Mouse (Mus musculus) heart, embryonic 14.5 days (tissue): Measurements from ENCODE around the gene E2f4. TPM values are rescaled to one million over a fixed set of nuclear protein-coding genes. Genes with fewer than 3 reads are reported as not detected.
A peak's percentile ranks its signal among the peaks of the same experiment; 100 is the strongest.

Experiments
- ATAC-seq: fragments of 200-750 bp; cut with Nextera tagmentation; 2 replicates; pipeline ENCODE4 v1.8.0; 2017; ENCODE audit warnings: low read depth, moderate TSS enrichment; ENCODE audit not compliant: insufficient number of reproducible peaks, insufficient read depth, low FRiP score
- H3K27ac ChIP-seq, 2 experiments: fragments of 200-500 bp in 1 of 2; fragments of 300-500 bp in 1 of 2; sonication (generic) in 1 of 2; replicated peaks in 1 of 2; 2 replicates each; pipeline ENCODE4 v1.5.1; 2012 to 2014; ENCODE audit warnings: low read depth in 2 of 2, low read length in 2 of 2, control low read depth in 1 of 2, mild to moderate bottlenecking in 1 of 2, mixed read lengths in 1 of 2; ENCODE audit not compliant: control insufficient read depth in 1 of 2, insufficient read depth in 1 of 2
- H3K27me3 ChIP-seq: fragments of 300-500 bp; sonication (generic); 2 replicates; pipeline ENCODE4 v1.6.1; 2014; ENCODE audit warnings: mild to moderate bottlenecking, low read length, control low read depth; ENCODE audit not compliant: control insufficient read depth, insufficient read depth
- H3K36me3 ChIP-seq: fragments of 300-500 bp; sonication (generic); 2 replicates; pipeline ENCODE4 v1.6.1; 2014; ENCODE audit warnings: mild to moderate bottlenecking, control low read depth, low read length, mixed read lengths; ENCODE audit not compliant: control insufficient read depth, insufficient read depth
- H3K4me1 ChIP-seq, 2 experiments: fragments of 200-500 bp in 1 of 2; fragments of 300-500 bp in 1 of 2; sonication (generic) in 1 of 2; 2 replicates each; pipeline ENCODE4 v1.6.1; 2012 to 2014; ENCODE audit warnings: low read length in 2 of 2, control low read depth in 1 of 2, mixed read lengths in 1 of 2; ENCODE audit not compliant: control insufficient read depth in 2 of 2, insufficient read depth in 2 of 2
- H3K4me2 ChIP-seq: fragments of 300-500 bp; sonication (generic); 2 replicates; pipeline ENCODE4 v1.6.1; 2014; ENCODE audit warnings: mild to moderate bottlenecking, low read length
- H3K4me3 ChIP-seq, 2 experiments: fragments of 200-500 bp in 1 of 2; fragments of 300-500 bp in 1 of 2; sonication (generic) in 1 of 2; 2 replicates each; pipeline ENCODE4 v1.5.1; 2012 to 2014; ENCODE audit warnings: low read length in 2 of 2, mild to moderate bottlenecking in 2 of 2, control low read depth in 1 of 2, low read depth in 1 of 2, moderate library complexity in 1 of 2; ENCODE audit not compliant: control insufficient read depth in 1 of 2, insufficient read depth in 1 of 2
- H3K9ac ChIP-seq: fragments of 300-500 bp; sonication (generic); 2 replicates; pipeline ENCODE4 v1.6.1; 2014; ENCODE audit warnings: mild to moderate bottlenecking, low read length
- H3K9me3 ChIP-seq: fragments of 300-500 bp; sonication (generic); 2 replicates; pipeline ENCODE4 v1.6.1; 2016; ENCODE audit warnings: low read length, control low read depth; ENCODE audit not compliant: control insufficient read depth
- WGBS: fragments of 180-500 bp; shearing (Covaris S2); extraction: QIAGEN DNeasy Blood & Tissue Kit; methylation state at CpG from one replicate; pipeline ENCODE4 v1.1.7; 2014; 5-methylcytosine and 5-hydroxymethylcytosine counted together
- polyA plus RNA-seq: library from polyadenylated mRNA; unstranded; fragments of >200 nt; fragmentation: Nextera tagmentation; extraction: Ambion mirVana; gene quantifications from 2 replicates; pipeline ENCODE4 v1.2.1, GENCODE M21; 2014

Gene E2f4
- polyA plus RNA-seq, 1 experiment from 2014 or later = 51.3 TPM

GRCm38 (mm10) chr8:105338992-105339391 is 41.5 kb downstream of the E2f4 start:
- no peak overlapping the region for H3K4me2 ChIP-seq
- ATAC-seq = no peak
- H3K27ac ChIP-seq = peak overlapping the region; percentile 47 to 65
- peaks cover 24 to 40% of the 10 kb centered on the region in 2 experiments for H3K4me1 ChIP-seq
- peaks cover 54% of the 10 kb centered on the region for H3K36me3 ChIP-seq
- H3K9ac ChIP-seq = peak overlapping the region; percentile 48; the same call in 1 of the 2 replicates
- no peaks in the 10 kb centered on the region for H3K27me3 ChIP-seq
- H3K4me3 ChIP-seq = no peak overlapping the region
- H3K9me3 ChIP-seq = no peaks in the 10 kb centered on the region
- 15% methylated on average over 4 of the region's 4 CpGs for WGBS

- no peak overlapping the region for H3K4me2 ChIP-seq
- H3K9ac ChIP-seq = no peak overlapping the region
- peaks cover 28 to 48% of the 10 kb centered on the region in 2 experiments for H3K4me1 ChIP-seq
- peak overlapping the region in 1 of 2 experiments; percentile 20; a peak in 3 of 4 replicates for H3K27ac ChIP-seq
- 50% methylated on average over 5 of the region's 6 CpGs for WGBS
- no peak overlapping the region for H3K4me3 ChIP-seq
- no peak for ATAC-seq
- no peaks in the 10 kb centered on the region for H3K9me3 ChIP-seq
- peaks cover 43% of the 10 kb centered on the region for H3K36me3 ChIP-seq
- no peaks in the 10 kb centered on the region for H3K27me3 ChIP-seq
These were observed 42.6 kb downstream of the E2f4 start for GRCm38 (mm10) chr8:105339886-105340635.

GRCm38 (mm10) chr8:105341399-105341798 is 43.9 kb downstream of the E2f4 start:
- no peak overlapping the region for H3K9ac ChIP-seq
- peak overlapping the region; percentile 11; the same call in 1 of the 2 replicates for H3K4me2 ChIP-seq
- no peak for ATAC-seq

GRCm38 (mm10) chr8:105342768-105343167 is 45.3 kb downstream of the E2f4 start:
- Histone ChIP-seq H3K4me3 (no peak overlapping the region), H3K9me3 (no peaks in the 10 kb centered on the region)

More at GRCm38 (mm10) chr8:105341399-105341798, 43.9 kb downstream of the E2f4 start:
- Histone ChIP-seq H3K36me3 (peaks cover 29% of the 10 kb centered on the region), H3K27ac (peak overlapping the region; percentile 20 to 41), H3K4me3 (no peak overlapping the region), H3K27me3 (no peaks in the 10 kb centered on the region), H3K9me3 (no peaks in the 10 kb centered on the region), H3K4me1 (peaks cover 38 to 61% of the 10 kb centered on the region in 2 experiments)
- WGBS = 23% methylated on average over 8 of the region's 8 CpGs

GRCm38 (mm10) chr8:105343791-105344574 is 46.5 kb downstream of the E2f4 start:
- no peak for ATAC-seq
- H3K4me2 ChIP-seq = no peak overlapping the region
- H3K4me1 ChIP-seq = peaks cover 36 to 57% of the 10 kb centered on the region in 2 experiments
- 47% methylated on average over 8 of the region's 8 CpGs for WGBS
- H3K36me3 ChIP-seq = 0 out of 2 replicates have a peak, but pooled peaks cover 9% of the 10 kb centered on the region
- H3K27ac ChIP-seq = no peak overlapping the region
- H3K9me3 ChIP-seq = no peaks in the 10 kb centered on the region
- H3K27me3 ChIP-seq = no peaks in the 10 kb centered on the region
- H3K4me3 ChIP-seq = no peak overlapping the region
- H3K9ac ChIP-seq = no peak overlapping the region

More at GRCm38 (mm10) chr8:105342768-105343167, 45.3 kb downstream of the E2f4 start:
- 64% methylated on average over 4 of the region's 4 CpGs for WGBS
- no peak overlapping the region for H3K4me2 ChIP-seq
- no peak overlapping the region for H3K9ac ChIP-seq
- peaks cover 16% of the 10 kb centered on the region for H3K36me3 ChIP-seq
- H3K27ac ChIP-seq = no peak overlapping the region
- peaks cover 41 to 65% of the 10 kb centered on the region in 2 experiments for H3K4me1 ChIP-seq
- H3K27me3 ChIP-seq = no peaks in the 10 kb centered on the region
- no peak for ATAC-seq

- Histone ChIP-seq H3K27ac (peak overlapping the region; percentile 35 to 92; a peak in 3 of 4 replicates), H3K4me3 (no peak overlapping the region)
- 36% methylated on average over 7 of the region's 7 CpGs for WGBS
These were observed 47.9 kb downstream of the E2f4 start for GRCm38 (mm10) chr8:105345061-105345975.

More at GRCm38 (mm10) chr8:105345061-105345975, 47.9 kb downstream of the E2f4 start:
- H3K4me2 ChIP-seq = peak overlapping the region; percentile 97
- H3K4me1 ChIP-seq = peaks cover 37 to 54% of the 10 kb centered on the region in 2 experiments
- ATAC-seq = no peak
- 0 out of 2 replicates have a peak, but pooled peaks cover 5% of the 10 kb centered on the region for H3K36me3 ChIP-seq
- H3K27me3 ChIP-seq = no peaks in the 10 kb centered on the region
- peak overlapping the region; percentile 32; the same call in 1 of the 2 replicates for H3K9ac ChIP-seq
- H3K9me3 ChIP-seq = no peaks in the 10 kb centered on the region
